Mouse (Mus musculus) skeletal muscle tissue, adult 2 months (tissue): ENCODE measurements at regions not wholly inside any gene's neighbourhood (a gene's known extent, or its start where the extent isn't known, plus 50 kb on each side); places are given as distances from the start of the nearest gene placed in this dataset.
A peak's percentile ranks its signal among the peaks of the same experiment; 100 is the strongest.

Experiments used
- DNase-seq: peaks from one replicate; pipeline ENCODE4 v3.0.0-alpha.2; 2012; ENCODE audit warnings: low read depth, low spot score

DNA sequence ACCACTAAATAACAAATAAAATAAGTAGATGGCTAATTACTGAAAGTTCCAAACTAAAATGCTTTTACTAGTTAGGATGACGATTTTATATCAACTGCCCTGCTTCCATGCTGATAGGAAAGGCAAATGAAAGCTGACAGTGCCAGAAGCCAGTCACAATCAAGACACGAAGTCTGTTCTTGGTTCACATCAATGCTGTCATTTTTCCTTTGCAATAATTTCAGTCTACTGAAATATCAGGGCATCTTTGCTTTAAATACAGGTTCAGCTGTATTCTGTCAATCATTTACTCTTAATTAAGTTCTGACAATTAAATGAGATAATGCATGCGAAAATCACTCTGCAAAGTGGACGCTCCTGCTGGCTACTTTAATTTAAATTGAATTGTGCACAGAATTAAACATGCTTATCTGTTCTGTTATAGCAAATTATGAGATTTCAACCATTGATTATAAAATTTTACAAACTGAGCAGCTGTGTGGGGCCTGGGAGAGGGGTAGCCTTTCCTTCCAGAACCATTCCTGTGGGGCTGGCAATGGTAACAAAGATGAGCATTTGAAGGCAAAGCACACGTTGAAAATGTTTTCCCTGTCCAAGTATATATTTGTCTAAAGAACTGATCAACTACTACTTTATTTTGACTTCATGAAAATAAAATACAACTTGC, 160.1 kb upstream of the Cttnbp2 start:
- no peak for DNase-seq

DNA sequence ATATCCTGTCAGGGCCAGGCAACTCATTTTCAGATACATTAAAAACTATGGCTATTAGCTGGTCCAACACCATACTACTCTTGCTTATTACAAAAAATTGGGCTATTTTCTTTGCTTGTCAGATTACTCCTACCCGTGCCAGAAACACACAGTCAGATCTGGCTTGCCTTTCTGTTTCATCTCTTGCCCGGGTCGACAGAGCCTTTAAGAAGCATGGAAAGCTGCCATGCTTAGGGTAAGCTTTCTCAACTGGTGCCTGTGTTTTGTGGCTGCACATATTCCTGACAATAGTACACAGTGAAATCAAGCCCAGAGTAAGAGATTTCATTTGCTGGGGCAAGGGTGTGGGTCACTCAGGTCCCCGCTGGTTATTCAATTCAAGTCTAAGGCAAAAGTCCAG, 162.5 kb upstream of the Cttnbp2 start:
- DNase-seq, result no peak

DNA sequence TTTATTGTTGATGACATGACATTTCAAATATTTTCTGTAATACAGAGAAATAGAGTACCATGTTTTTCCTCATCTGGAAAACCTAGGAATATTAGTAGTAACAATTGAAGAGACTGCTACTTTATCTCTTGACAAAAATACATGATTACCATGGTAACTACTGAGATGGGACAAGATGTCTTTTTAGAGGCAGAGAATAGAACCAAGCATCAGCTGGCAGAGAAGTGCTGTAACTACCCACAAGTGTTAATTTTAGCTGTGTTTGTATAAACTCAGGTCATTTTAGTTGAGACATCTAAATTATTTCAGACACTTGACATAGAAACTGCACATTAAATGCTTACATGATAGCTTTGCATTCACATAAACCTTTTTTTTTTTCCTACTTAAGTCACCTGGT, 166.1 kb upstream of the Cttnbp2 start:
- DNase-seq, result no peak

GRCm38 (mm10) chr6:18682043-18682442, 166.3 kb upstream of the Lsm8 start:
- DNase-seq, result no peak

- DNase-seq, result no peak
Observed at GRCm38 (mm10) chr6:18688652-18689348, 159.6 kb upstream of the Lsm8 start.

- DNase-seq, result no peak
Observed at GRCm38 (mm10) chr6:18697536-18697935, 150.8 kb upstream of the Lsm8 start.

DNA sequence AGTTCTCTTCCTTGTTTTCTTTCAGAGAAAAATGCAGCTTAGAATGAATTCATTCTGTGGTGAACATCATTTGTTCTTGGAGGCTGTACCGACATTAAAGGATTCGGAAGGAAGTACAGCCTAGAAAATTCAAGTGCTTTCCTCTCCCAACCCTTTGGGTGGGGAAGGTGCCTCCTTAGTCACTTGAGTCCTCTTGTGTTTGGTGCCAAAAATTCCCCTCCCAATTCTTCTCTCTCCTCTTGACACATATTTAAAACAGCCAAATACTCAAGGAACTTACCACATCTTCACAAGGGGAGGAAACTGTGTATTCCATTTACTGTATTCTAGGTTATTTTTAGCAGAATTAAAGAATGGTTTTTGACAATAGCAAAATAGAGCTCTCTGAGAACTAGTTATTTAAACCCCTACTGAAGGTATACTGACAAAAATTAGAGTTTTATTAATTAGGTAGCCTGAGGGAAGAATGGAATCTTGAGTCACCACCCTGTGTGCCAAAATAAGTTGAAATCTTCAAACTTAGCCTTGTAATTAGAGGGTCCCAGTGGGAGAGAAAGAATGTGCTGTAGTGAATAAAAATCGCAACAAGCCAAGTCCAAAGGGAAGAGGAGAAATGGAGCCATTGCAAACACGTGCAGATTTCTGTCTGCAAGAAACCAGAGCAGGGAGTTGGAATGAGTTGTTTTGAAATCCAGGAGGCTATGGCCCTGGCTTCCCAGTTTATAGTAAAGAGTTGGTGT, 149.2 kb upstream of the Lsm8 start:
- DNase-seq, result peak; percentile 3

DNA sequence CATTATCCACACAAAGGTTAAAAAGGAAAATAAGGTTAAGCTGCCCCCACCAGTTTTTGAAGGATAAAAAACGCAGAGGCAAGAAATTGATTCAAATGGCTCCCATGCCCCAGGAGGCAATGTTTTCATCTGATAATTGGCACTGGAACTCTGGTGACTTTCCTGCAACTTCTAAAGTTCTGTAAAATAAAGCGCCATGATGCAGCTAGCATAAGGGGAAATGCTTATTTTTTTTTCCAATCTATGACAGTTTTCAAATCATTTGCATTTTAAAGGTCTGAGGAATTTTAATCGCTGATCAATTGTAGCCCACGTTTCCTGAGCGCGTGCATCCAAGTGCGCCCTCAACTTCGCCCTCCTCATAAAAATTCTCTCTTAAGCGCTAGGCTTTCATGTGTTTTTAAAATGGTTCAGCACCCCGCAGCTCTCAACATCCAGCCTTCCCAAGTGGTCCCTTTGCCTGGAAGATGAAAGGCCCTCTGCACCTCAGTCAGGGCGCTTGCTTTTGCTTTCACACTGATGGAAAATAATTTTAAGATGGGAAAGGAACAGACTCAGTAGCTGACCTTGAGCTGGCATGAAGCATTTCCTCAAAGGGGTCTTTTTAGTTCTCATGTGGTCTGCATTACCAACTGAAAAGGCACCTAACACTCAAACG, 148.5 kb upstream of the Lsm8 start:
- no peak for DNase-seq

- no peak for DNase-seq
Observed at GRCm38 (mm10) chr6:18710763-18711162, 137.6 kb upstream of the Lsm8 start.

GRCm38 (mm10) chr6:18748859-18749258, 99.5 kb upstream of the Lsm8 start:
- no peak for DNase-seq

DNA sequence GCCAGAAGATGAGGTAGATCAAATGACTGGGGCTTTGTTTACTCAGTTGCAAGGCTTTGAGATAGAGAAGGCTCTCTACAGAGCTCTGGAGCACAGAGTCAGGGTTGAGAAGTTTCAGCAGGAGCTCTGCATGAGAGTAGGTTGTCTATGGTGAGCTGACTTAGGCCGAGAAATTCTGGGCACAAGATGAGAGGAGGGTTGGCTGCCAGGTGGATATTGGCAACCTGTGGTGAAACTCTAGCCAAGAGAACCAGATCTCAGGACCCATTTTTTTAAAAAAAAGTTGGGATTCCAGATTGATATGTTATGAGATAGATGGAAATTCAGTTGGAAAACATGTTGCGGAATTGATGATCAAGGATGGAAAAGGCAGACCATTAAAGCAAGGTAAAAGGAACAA, 83.8 kb upstream of the Lsm8 start:
- DNase-seq, result no peak

DNA sequence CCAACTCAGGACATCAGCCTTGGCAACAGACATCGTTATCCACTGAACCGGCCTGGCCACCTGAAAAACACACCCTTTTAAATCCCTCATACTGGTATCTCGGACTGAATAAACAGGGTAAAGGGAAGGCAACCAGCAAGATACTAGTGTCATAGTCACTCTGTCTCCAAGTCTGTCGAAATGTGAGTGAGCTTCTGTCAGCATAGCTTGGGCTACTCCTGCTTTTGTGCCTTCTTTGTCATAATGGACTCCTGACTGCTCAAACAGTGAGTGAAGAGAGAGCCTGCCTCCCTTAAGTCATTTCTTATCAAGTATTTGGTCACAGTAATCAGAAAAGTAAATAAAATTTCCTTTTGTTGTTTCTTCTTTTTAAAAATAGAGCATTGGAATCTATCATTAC, 53.0 kb upstream of the Lsm8 start:
- no peak for DNase-seq

DNA sequence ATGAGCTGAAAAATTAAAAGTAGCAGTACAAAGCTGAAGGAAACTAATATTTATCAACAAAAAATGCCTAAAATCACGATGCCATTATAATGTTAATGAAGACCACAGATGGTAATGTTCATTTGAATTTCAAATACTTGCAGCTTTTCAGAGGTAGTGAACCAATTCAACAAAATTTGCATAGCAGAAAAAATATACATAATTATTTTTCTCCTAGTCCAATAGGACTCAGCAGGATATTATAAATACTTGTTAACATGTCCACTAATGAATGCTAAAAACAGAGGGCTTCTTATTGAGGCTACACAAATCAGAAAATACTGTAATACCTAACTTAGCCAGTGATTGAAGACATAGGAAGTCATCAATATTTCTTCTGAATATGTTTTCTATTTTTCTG, 52.5 kb upstream of the Lsm8 start:
- no peak for DNase-seq

- DNase-seq, result no peak
Observed at GRCm38 (mm10) chr6:18796540-18796939, 51.8 kb upstream of the Lsm8 start.
